Mouse (Mus musculus) E14TG2a.4 (cell line): ENCODE measurements around the gene Nap1l5.

Source experiments
- CTCF ChIP-seq: conservative IDR thresholded peaks from 2 replicates; pipeline ENCODE4 v1.5.1; 2014; ENCODE audit warnings: low read length
- NANOG ChIP-seq: IDR thresholded peaks from 2 replicates; pipeline ENCODE4 v1.6.1; 2014; ENCODE audit warnings: borderline replicate concordance, low read length, mixed read lengths
- POU5F1 ChIP-seq: IDR thresholded peaks from 2 replicates; pipeline ENCODE4 v1.6.1; 2014; ENCODE audit warnings: low read length, borderline replicate concordance

DNA sequence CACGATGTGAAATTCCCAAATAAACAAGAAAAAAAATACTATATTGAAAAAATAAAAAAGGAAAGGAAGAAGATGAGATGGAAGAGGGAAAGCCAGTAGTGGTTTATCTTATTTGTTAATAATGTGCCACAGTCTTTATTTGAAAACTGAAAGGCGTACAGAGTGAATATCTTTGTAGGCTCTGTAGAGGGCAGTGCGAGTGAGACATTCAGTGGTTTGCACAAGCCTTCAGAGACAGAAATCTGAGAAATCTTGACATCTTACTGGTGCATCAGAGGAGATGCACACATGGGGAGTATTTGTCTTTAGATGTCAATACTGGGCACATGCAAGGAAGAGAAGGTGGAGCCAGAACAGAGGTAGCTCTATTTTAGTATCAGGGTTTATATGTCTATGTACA is 25.5 kb downstream of the Nap1l5 start:
- TF ChIP-seq CTCF (no peak), NANOG (no peak), POU5F1 (no peak)
